Mouse (Mus musculus) heart, adult 18-20 months (tissue): ENCODE data around the gene Orai2. TPM values are rescaled to one million over a fixed set of nuclear protein-coding genes. Genes with fewer than 3 reads are reported as not detected.
"Not testable (repeated sequence)": the region's sequence is repeated elsewhere in the genome, so short reads cannot be mapped to it uniquely, and the experiment has no call there.

Experiments used
- DNase-seq, 2 experiments: peaks; one replicate each; pipeline ENCODE4 v3.0.0; 2021 to 2022; ENCODE audit warnings: mixed read lengths in 1 of 2
- microRNA-seq, 2 experiments: library from miRNA; unstranded; fragments of <30 nt; microRNA quantifications; one replicate each; pipeline ENCODE4 v1.2.0; 2022
- total RNA-seq, 2 experiments: library from RNA; stranded (reverse); gene quantifications; 2 replicates each; pipeline ENCODE4 v1.2.3; 2021

Gene Orai2
- total RNA-seq, 2 experiments from 2014 or later, result 1.2 to 2.4 TPM

- peak; percentile 25 to 57 for DNase-seq
These were observed 32.7 kb downstream of the Orai2 start for GRCm38 (mm10) chr5:136137658-136138274.

- no peak for DNase-seq
These were observed 34.1 kb downstream of the Orai2 start for GRCm38 (mm10) chr5:136136292-136136990.

- peak; percentile 98 for DNase-seq
These were observed 34.8 kb downstream of the Orai2 start, which contains the start of the genes Lrwd1 and Alkbh4 for GRCm38 (mm10) chr5:136135571-136136291. Lrwd1 (minus strand) TSS chr5:136136074. Alkbh4 (plus strand) TSS chr5:136136146.

DNA sequence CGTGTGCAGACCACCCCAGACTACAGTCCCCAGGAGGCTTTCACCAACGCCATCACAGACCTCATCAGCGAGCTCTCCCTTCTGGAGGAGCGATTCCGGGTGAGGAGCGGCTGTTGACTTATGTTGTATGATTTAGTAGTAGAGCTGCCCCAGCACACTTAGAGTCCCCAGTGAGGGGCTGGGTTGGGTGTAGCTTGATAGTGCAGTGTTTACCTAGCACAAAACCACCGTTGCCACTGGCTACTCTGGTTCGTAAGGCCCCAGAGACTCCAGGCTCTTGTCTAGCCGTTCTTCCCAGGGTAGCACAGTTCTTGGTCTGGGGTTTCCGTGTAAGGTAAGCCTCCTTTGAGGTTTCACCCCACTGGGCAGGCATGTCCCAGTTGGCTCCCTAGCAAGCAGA, 48.3 kb downstream of the Orai2 start:
- no peak for DNase-seq

- no peak for DNase-seq
These were observed 53.8 kb downstream of the Orai2 start for GRCm38 (mm10) chr5:136116784-136117112.

DNA sequence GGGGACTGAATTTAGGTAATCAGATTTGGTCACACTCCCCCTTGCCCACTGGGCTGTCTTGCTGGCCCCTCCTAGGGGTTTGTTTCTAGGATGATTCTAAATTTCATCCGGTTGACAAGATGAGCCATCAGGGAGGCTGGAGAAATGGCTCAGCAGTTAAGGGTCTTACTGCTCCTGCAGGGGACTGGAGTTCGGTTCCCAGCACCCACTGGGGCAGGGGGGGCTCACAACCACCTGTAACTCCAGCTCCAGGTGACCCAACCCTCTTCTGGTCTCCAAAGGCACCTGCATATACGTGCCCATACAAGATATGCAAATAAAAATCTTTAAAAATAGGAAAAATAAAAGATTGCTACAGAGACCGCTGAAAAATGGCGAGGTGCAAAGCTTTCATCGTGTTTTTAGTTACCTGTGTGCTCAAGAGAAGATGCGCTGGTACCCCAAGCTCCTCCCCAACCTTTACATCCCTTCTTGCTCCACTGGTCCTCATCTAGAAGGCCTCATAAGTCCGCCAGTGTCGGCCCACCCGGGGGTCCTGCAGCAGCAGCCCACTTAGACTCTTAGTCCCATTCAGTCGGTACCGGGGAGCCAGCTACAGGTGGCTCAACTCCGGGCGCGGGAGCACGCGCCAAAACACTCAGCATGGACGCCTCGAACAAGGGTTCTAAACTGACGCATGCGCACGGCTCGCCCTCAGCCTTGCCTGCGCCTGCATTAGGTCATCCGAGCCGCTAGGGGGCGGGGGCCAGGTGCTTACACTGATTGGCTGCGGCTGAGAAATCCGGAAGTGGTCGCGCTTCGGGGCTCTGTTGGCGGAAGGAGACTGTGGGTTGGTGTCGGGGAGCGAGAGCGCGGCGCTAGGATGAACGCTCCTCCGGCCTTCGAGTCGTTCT, 54.4 kb downstream of the Orai2 start, which contains the start of gene Polr2j:
Gene Polr2j, plus strand, starts transcription at position 741 of the 893 bp plus-strand sequence.
- DNase-seq, result peak; percentile 96 to 99

- DNase-seq, result not testable (repeated sequence)
These were observed 57.0 kb downstream of the Orai2 start for GRCm38 (mm10) chr5:136113546-136113945.

DNA sequence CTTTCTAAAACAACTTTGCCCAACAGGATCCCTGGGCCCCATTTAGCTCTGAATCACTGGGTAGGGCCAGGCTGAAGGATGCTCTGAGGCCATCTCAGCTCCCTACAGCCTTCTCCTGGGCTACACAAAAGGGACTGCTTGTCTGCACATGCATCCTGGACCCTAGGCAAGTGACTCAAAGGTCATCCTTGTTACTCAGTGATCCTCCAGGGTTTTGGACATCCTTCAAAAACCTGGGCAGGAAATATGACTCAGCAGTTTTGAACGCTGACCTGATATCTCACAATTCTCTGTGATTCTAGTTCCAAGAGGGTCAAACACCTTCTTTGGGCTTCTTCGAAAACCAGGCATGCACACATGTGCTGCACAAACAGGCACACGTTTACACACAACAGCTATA, 61.5 kb downstream of the Orai2 start:
- no peak for DNase-seq

GRCm38 (mm10) chr5:136108486-136108885, 62.0 kb downstream of the Orai2 start:
- DNase-seq, result no peak

DNA sequence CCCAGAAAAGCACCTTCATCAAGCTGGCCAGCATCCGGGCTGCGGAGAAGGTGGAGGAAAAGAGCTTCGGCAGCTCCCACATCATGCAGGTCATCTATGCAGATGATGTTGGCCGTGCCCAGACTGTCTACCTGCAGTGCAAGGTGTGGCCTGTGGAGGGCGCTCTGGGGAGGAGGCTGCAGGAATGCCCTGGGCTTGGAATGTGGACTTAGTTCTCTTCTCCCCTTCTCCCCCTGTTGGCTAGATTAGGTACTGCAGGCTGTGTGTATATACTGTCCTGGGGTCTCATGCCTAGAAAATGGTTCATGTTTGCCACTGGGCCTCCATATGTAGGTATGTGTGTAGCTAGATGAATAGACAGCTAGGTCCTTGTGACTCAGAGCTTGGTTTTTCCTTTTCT, 66.0 kb downstream of the Orai2 start:
- DNase-seq, result no peak

GRCm38 (mm10) chr5:136102099-136102820, 68.3 kb downstream of the Orai2 start:
- DNase-seq, result peak; percentile 45 to 48

DNA sequence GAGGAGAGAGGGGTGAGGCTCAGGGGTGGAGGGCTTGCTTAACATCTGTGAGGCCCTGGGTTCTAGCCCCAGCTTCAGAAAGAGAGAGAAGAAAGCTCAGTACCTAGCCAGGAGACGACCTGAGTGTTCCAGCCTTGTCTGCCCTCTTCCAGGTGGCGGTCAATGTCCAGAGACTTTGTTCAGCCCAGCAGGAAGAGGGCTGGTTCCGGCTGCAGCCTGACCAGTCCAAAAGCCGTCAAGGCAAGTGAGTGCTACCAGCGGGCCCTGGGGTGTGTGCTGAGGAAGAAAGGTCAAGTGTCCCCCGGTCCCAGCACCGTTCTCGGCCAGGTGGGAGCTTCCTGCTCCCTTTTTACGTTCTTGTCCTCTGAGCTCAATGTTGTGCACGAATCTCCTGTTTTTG, 72.0 kb downstream of the Orai2 start:
- no peak for DNase-seq

Small RNA genes within 50 kb of the gene (microRNA-seq; reads per million reads assigned to microRNA genes)
- 0.38 to 3.0 reads per million in 2 experiments for gene Mir7035

Other genes with a start within 250 kb of the Orai2 start
- gene Ywhag, start 236.1 kb downstream of the Orai2 start, total RNA-seq, result 100 to 1,000 TPM; 285 to 287 TPM
- gene Ssc4d, start 196.2 kb downstream of the Orai2 start, total RNA-seq, result under 1 TPM; 0.21 to 0.40 TPM
- not detected for gene Zp3, start 190.6 kb downstream of the Orai2 start, total RNA-seq
- gene Dtx2, start 175.9 kb downstream of the Orai2 start, total RNA-seq, result 1 to 10 TPM; 6.5 to 8.1 TPM
- 10 to 100 TPM; 11.1 to 23.7 TPM for gene Upk3b, start 132.2 kb downstream of the Orai2 start, total RNA-seq
- gene Upk3bl, start 116.2 kb downstream of the Orai2 start, total RNA-seq, result not detected
- 1 to 10 TPM; 4.8 to 5.4 TPM for gene Rasa4, start 86.8 kb downstream of the Orai2 start, total RNA-seq
- gene Polr2j, start 54.1 kb downstream of the Orai2 start, total RNA-seq, result 10 to 100 TPM; 63.7 to 78.8 TPM
- gene Lrwd1, start 34.6 kb downstream of the Orai2 start, total RNA-seq, result 1 to 10 TPM; 5.5 to 5.7 TPM
- 1 to 10 TPM; 4.7 to 4.9 TPM for gene Alkbh4, start 34.6 kb downstream of the Orai2 start, total RNA-seq
- 10 to 100 TPM; 13.8 to 24.2 TPM for gene Prkrip1, start 28.2 kb upstream of the Orai2 start, total RNA-seq
- 1 to 10 TPM; 1.0 to 2.0 TPM for gene Sh2b2, start 75.8 kb upstream of the Orai2 start, total RNA-seq